Mouse (Mus musculus) hindbrain, embryonic 12.5 days (tissue): ENCODE data around the gene Washc2. TPM values are rescaled to one million over a fixed set of nuclear protein-coding genes. Genes with fewer than 3 reads are reported as not detected.

Experiments used
- polyA plus RNA-seq: library from polyadenylated mRNA; unstranded; fragments of >200 nt; fragmentation: Nextera tagmentation; extraction: Ambion mirVana; gene quantifications from 2 replicates; pipeline ENCODE4 v1.2.1, GENCODE M21; 2016

Gene Washc2
- polyA plus RNA-seq, 1 experiment from 2014 or later = 71.7 TPM

Other genes with a start within 250 kb of the Washc2 start
- gene Plxnd1, start 213.0 kb upstream of the Washc2 start, polyA plus RNA-seq = 21.9 and 24.5 TPM in 2 replicates
- gene Tmcc1, start 14.6 kb upstream of the Washc2 start, polyA plus RNA-seq = 29.1 and 33.0 TPM in 2 replicates
- gene Zfand4, start 56.2 kb downstream of the Washc2 start, polyA plus RNA-seq = 8.9 and 9.7 TPM in 2 replicates
- 65.0 and 68.5 TPM in 2 replicates for gene March8, start 130.0 kb downstream of the Washc2 start, polyA plus RNA-seq